Mouse (Mus musculus) spleen, adult 18-20 months (tissue): ENCODE measurements around the gene Leng8.

ENCODE experiments used
- DNase-seq, 2 experiments: peaks; one replicate each; pipeline ENCODE4 v3.0.0; 2022; ENCODE audit warnings: mixed read lengths in 2 of 2

Gene Leng8

GRCm38 (mm10) chr7:4136771-4137531 is at the start of gene Leng8:
TSS of gene Leng8 (plus strand) at chr7:4137039.
- DNase-seq, result peak; percentile 96 to 99

GRCm38 (mm10) chr7:4087238-4087895 is 49.5 kb upstream of the Leng8 start:
- DNase-seq, result no peak

- no peak for DNase-seq
These were observed 48.9 kb upstream of the Leng8 start for GRCm38 (mm10) chr7:4087896-4088480.

GRCm38 (mm10) chr7:4088679-4089078 is 48.2 kb upstream of the Leng8 start:
- DNase-seq, result no peak

GRCm38 (mm10) chr7:4091170-4091569 is 45.7 kb upstream of the Leng8 start:
- peak; percentile 30 to 45 for DNase-seq

GRCm38 (mm10) chr7:4098301-4098700 is 38.5 kb upstream of the Leng8 start:
- no peak for DNase-seq

DNA sequence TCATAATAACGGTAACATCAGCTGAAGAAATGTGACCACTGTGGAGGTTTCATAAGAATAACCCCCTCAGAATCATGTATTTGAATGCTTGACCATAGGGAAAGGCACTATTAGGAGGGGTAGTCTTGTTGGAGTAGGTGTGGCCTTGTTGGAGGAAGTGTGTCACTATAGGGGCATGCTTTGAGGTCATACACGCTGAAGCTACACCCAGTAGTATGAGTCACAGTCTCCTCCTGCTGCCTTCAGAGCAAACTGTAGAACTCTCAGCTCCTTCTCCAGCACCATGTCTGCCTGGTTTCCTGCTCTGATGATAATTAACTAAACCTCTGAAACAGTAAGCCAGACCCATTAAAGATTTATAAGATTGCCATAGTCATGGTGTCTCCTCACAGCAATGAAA is 38.0 kb upstream of the Leng8 start:
- no peak for DNase-seq

- DNase-seq, result no peak
These were observed 35.7 kb upstream of the Leng8 start for GRCm38 (mm10) chr7:4101144-4101543.

GRCm38 (mm10) chr7:4103411-4103810 is 33.4 kb upstream of the Leng8 start:
- no peak for DNase-seq

DNA sequence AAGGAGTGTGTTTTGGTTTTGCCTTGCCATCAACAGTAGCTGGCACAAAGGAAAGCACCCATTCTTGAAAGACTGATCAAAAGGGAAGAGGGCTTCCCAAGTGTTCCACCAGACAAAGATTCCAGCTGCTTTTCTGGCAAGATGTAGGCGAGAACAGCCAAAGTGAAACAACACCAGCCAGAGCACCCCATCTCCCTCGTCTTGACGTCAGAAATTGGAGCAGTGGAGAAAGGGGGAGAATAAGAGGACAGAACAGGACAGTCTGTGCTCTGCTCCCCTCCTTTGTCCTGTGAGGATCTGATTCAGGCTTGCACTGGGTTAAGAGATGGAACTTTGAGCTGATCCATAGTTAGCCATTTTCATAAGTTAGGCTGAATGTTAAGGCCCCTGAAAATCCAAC is 25.1 kb upstream of the Leng8 start:
- DNase-seq, result no peak

- DNase-seq, result no peak
These were observed 19.6 kb upstream of the Leng8 start for GRCm38 (mm10) chr7:4117050-4117814.

- DNase-seq, result no peak
These were observed 17.4 kb upstream of the Leng8 start, which contains the start of gene Ttyh1 for GRCm38 (mm10) chr7:4119344-4119902. TSS of gene Ttyh1 (plus strand) at chr7:4119408.

GRCm38 (mm10) chr7:4119976-4120921 is 16.6 kb upstream of the Leng8 start:
- no peak for DNase-seq

- DNase-seq, result no peak
These were observed 14.6 kb upstream of the Leng8 start for GRCm38 (mm10) chr7:4122076-4122768.

GRCm38 (mm10) chr7:4122783-4123182 is 14.1 kb upstream of the Leng8 start:
- DNase-seq, result no peak

GRCm38 (mm10) chr7:4123732-4124131 is 13.1 kb upstream of the Leng8 start:
- no peak for DNase-seq

- no peak for DNase-seq
These were observed 12.5 kb upstream of the Leng8 start for GRCm38 (mm10) chr7:4124315-4124759.

GRCm38 (mm10) chr7:4124856-4125255 is 12.0 kb upstream of the Leng8 start:
- DNase-seq, result no peak

- no peak for DNase-seq
These were observed 11.5 kb upstream of the Leng8 start for GRCm38 (mm10) chr7:4125306-4125705.

- no peak for DNase-seq
These were observed 9.7 kb upstream of the Leng8 start for GRCm38 (mm10) chr7:4126992-4127785.
